Mouse (Mus musculus): ENCODE data around the gene Trpm3. TPM values are rescaled to one million over a fixed set of nuclear protein-coding genes. Genes with fewer than 3 reads are reported as not detected.

Gene Trpm3
- polyA plus RNA-seq, 1 experiment = not detected

GRCm38 (mm10) chr19:23037499-23037898, 898.7 kb downstream of the Trpm3 start:
- Histone ChIP-seq H3K27me3 (replicated peaks) (peaks cover 5% of the 10 kb centered on the region), H3K4me1 (no peaks in the 10 kb centered on the region; the same call in 1 of the 2 replicates)

DNA sequence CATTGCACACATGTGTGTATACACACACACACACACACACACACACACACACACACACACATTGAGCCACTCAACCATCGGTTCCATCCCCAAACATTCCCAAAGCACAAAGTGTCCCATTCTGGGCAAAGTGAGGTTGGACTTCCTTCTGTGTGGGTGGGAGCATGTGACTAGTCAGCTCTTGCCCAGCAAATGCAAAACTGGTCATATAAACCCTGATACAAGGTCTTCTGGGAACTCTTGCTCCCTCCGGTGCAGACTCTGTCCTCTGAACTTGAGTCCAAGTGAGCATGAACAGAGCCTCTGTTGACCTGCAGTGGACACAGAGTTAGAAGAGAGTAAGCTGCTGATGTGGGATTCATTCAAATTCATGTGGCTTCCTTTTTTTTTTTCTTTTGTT, 899.5 kb downstream of the Trpm3 start:
- H3K27me3 ChIP-seq (replicated peaks) = peaks cover 5% of the 10 kb centered on the region
- no peak overlapping the region for H3K4me3 ChIP-seq (replicated peaks)
- H3K4me1 ChIP-seq = no peaks in the 10 kb centered on the region; the same call in 1 of the 2 replicates
- no peaks in the 10 kb centered on the region for H3K36me3 ChIP-seq (replicated peaks; ENCODE audit: low read length)
- H3K9me3 ChIP-seq = no peaks in the 10 kb centered on the region
- TF ChIP-seq FLI1 (IDR thresholded peaks at IDR 0.05; ENCODE audit: low read length) (no peak), GATA1 (IDR thresholded peaks at IDR 0.05; ENCODE audit: borderline replicate concordance, low read length) (no peak)

More at GRCm38 (mm10) chr19:23037499-23037898, 898.7 kb downstream of the Trpm3 start:
- Histone ChIP-seq H3K36me3 (replicated peaks; ENCODE audit: low read length) (no peaks in the 10 kb centered on the region), H3K4me3 (replicated peaks) (no peak overlapping the region), H3K9me3 (peaks cover 4% of the 10 kb centered on the region)
- TF ChIP-seq GATA1 (IDR thresholded peaks at IDR 0.05; ENCODE audit: borderline replicate concordance, low read length) = no peak
- TF ChIP-seq FLI1 (IDR thresholded peaks at IDR 0.05; ENCODE audit: low read length) = no peak

GRCm38 (mm10) chr19:23041483-23042167, 902.8 kb downstream of the Trpm3 start:
- TF ChIP-seq FLI1 (IDR thresholded peaks at IDR 0.05; ENCODE audit: low read length) (no peak), GATA1 (IDR thresholded peaks at IDR 0.05; ENCODE audit: borderline replicate concordance, low read length) (no peak)
- peaks cover 2% of the 10 kb centered on the region for H3K27me3 ChIP-seq (replicated peaks)
- no peak overlapping the region for H3K4me3 ChIP-seq (replicated peaks)
- H3K9me3 ChIP-seq = no peaks in the 10 kb centered on the region
- no peaks in the 10 kb centered on the region for H3K36me3 ChIP-seq (replicated peaks; ENCODE audit: low read length)
- no peaks in the 10 kb centered on the region for H3K4me1 ChIP-seq

GRCm38 (mm10) chr19:23042168-23042733, 903.4 kb downstream of the Trpm3 start:
- H3K4me1 ChIP-seq = no peaks in the 10 kb centered on the region
- peaks cover 2% of the 10 kb centered on the region for H3K27me3 ChIP-seq (replicated peaks)
- H3K36me3 ChIP-seq (replicated peaks; ENCODE audit: low read length) = no peaks in the 10 kb centered on the region
- no peaks in the 10 kb centered on the region for H3K9me3 ChIP-seq
- H3K4me3 ChIP-seq (replicated peaks) = no peak overlapping the region
- no peak for TF ChIP-seq FLI1 (IDR thresholded peaks at IDR 0.05; ENCODE audit: low read length)
- TF ChIP-seq GATA1 (IDR thresholded peaks at IDR 0.05; ENCODE audit: borderline replicate concordance, low read length) = no peak

DNA sequence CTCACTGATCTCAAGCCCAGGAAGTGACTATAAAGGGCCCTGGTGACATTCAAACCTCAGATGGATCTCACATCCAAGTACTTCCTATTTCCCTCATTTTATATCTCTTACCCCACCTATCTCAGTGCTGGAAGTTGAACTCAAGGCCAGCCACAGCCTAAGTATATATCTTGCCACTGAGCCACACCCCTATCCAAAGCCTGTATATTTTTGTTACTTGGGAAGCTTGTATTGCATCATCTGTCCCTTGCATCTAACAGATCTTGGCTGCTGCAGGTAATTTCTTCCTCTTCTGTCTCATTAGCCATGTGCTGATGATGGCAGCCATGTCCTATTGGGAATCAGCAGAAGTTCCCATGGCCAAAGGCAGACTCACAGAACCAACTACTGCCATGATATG, 904.9 kb downstream of the Trpm3 start:
- Histone ChIP-seq H3K4me3 (replicated peaks) (no peak overlapping the region), H3K36me3 (replicated peaks; ENCODE audit: low read length) (no peaks in the 10 kb centered on the region), H3K9me3 (no peaks in the 10 kb centered on the region), H3K4me1 (no peaks in the 10 kb centered on the region), H3K27me3 (replicated peaks) (peaks cover 2% of the 10 kb centered on the region)
- TF ChIP-seq FLI1 (IDR thresholded peaks at IDR 0.05; ENCODE audit: low read length) = no peak
- TF ChIP-seq GATA1 (IDR thresholded peaks at IDR 0.05; ENCODE audit: borderline replicate concordance, low read length) = no peak
